Mouse (Mus musculus): ENCODE data around the gene Cd59a.
"Not testable (repeated sequence)": the region's sequence is repeated elsewhere in the genome, so short reads cannot be mapped to it uniquely, and the experiment has no call there.

Cd59a gene

DNA sequence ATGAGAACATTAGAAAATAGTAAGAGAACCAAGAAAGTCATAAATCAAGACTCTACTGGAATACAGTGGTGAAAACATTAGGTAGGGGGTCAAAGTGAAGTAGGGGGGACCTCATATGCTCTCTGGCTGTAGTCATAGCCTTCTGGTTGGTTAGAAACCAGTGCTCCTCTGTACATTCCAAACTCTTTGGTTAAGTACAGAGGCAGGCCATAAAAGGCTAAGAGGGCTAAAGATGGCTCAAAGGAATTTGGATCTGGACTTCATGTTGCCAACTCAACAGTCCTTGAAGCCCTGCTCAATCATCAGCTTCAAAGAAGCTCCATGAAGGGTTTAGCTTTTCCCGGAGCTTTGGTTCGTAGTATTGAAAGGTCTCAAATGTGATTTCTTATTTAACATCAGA lies 13.4 kb downstream of the Cd59a start:
- not testable (repeated sequence) for ATAC-seq (ENCODE audit: low TSS enrichment)

- no peak for ATAC-seq (ENCODE audit: low TSS enrichment)
These were observed 13.9 kb downstream of the Cd59a start for GRCm38 (mm10) chr2:104109528-104109927.

- no peak for ATAC-seq (ENCODE audit: low TSS enrichment)
These were observed 14.4 kb downstream of the Cd59a start for GRCm38 (mm10) chr2:104110031-104110430.

DNA sequence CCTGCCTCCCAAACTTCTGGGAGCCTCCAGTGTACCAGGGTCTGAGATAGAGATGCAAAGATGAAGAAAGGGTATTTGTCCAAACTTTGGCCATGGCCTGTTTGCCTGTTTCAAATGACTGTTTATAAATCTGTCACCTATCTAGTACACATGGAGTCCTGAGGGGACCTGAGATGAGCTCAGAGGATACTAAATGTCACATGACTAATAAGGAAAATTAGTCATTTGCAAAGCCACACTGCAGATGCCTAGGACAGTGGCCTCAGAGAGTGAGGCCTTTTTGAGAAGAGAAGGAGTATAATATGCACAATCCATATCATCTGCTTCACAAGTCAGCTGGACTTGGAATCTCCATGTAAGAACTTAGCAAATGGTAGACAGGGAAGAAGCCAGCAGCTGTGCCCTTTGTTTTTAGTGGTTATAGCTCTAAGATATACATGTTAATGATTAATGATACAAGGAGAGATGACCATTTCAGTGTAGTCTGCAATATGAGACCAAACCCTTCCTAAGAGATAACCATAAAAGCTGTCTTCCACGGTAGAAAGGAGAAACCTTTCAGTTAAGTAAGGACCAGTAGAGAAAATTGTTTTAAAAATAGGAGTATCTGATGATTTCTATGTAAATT lies 15.7 kb downstream of the Cd59a start:
- ATAC-seq (ENCODE audit: low TSS enrichment) = not testable (repeated sequence)

GRCm38 (mm10) chr2:104113563-104113962 lies 18.0 kb downstream of the Cd59a start:
- ATAC-seq (ENCODE audit: low TSS enrichment) = not testable (repeated sequence)

DNA sequence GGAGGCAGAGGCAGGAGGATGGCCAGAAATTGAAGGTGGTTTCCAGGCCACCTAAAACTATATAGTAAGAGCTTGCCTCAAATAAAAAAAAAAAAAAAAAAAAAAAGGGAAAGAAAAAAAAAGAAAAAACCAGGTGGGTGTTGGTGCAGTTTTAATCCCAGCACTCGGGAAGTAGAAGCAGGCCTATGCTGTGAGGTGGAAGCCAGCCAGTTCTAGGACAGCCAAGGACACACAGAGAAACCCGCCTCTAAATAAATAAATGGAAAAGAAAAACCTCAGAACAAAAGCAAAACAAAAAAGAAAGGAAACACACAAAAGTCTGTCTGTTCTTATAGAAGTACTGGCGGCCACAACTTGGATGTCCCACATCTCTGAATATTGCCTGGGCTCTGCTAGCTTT lies 19.3 kb downstream of the Cd59a start:
- ATAC-seq (ENCODE audit: low TSS enrichment) = no peak

GRCm38 (mm10) chr2:104117173-104117572 lies 21.6 kb downstream of the Cd59a start:
- not testable (repeated sequence) for ATAC-seq (ENCODE audit: low TSS enrichment)

GRCm38 (mm10) chr2:104119097-104119496 lies 23.5 kb downstream of the Cd59a start:
- no peak for ATAC-seq (ENCODE audit: low TSS enrichment)

DNA sequence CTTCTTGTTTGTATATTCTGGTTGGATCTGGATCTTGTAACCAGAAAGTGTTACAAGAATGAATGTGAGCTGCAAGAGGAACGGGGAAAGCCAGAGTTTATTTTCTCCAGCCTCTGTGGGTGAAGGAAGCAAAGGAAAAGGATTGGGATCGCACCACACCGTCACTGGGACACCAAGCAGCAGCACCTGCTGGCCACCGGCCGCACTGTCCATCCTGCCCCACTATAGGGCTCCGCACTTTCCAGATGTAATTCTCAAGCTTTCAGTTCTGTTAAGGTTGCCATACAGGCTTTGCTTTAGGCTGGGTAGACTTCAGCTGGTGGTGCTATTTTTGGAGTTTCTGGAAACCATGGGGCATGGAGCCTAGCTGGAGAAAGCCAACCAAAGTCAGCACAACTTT lies 24.7 kb downstream of the Cd59a start:
- ATAC-seq (ENCODE audit: low TSS enrichment) = peak; percentile 10; the same call in 1 of the 2 replicates

GRCm38 (mm10) chr2:104121681-104122504 lies 26.3 kb downstream of the Cd59a start:
- no peak for ATAC-seq (ENCODE audit: low TSS enrichment)

GRCm38 (mm10) chr2:104122505-104123378 lies 27.1 kb downstream of the Cd59a start, which contains the start of gene A930018P22Rik:
TSS of gene A930018P22Rik (plus strand) at chr2:104122769.
- peak; percentile 90 for ATAC-seq (ENCODE audit: low TSS enrichment)

- ATAC-seq (ENCODE audit: low TSS enrichment) = no peak
These were observed 27.9 kb downstream of the Cd59a start for GRCm38 (mm10) chr2:104123540-104123939.

DNA sequence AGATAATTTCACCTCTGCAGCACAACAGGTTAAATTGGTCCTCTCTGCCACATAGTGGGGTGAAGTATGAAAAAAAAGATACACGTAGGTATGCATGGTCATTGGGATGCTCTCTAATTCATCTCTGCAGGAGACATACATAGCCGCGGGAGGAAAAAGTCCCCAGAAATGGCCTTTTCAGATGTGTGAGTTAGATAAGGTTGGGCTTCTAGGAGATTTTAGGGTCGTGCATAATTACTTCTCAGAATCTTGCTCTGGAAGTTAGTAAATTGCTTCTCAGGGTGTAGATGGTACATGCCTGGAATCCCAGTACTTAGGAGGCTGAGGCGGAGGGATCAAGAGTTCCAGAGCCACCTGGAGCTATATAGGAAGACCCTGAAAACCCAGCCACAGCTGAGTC lies 28.5 kb downstream of the Cd59a start:
- ATAC-seq (ENCODE audit: low TSS enrichment) = no peak

DNA sequence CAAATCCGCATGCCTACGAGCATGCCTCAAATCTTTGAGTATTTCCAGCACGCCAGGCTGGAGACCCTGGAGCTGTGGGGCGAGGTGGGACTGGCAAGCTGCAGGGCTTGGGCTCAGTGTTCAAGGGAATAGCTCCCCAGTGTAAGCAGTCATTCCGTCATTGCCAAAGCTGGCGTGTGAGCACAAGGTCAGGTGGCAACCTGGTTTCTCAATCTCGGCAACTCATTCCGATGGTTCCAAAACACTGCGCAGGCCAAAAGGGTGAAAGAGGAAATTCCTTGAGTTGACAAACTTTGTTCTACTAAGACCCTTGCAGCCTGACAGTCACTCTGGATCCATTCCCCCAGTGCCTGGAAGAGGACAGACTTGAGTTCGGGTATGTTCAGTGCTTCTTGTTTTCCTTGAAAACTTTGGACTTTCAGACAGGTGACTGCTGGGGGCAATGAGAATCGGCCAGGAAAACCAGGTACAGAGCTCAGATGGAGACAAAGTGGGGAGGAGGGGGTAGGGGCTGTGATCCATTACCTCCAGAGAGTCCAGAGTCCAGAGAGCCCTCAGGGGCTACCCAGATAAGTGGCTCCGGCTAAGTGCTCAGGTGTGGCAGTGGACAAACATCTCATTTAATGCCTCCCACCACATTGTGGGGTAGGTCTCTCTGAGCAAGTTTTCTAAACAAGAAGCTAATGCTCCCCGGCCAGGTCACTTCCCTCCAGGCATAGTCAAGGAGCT lies 33.4 kb downstream of the Cd59a start:
- no peak for ATAC-seq (ENCODE audit: low TSS enrichment)

DNA sequence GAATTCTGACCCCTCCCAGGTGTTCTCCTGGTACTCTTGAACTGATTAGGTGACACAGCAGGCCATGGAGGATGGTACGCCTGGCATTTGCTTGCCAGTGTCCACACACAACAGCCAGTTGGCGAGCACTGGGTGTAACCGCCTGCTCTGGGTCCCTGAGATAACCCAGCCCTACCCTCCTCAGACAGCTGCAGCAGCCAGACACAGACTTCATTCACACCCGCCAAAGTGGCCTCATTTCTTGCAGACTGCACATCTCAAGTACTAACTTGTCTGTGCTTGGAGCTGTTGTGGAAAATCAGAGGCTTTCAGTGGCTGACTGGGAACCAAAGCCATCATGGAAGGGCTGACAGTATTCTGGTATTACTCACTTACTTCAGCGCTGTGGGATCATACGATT lies 34.6 kb downstream of the Cd59a start:
- peak; percentile 80 for ATAC-seq (ENCODE audit: low TSS enrichment)

GRCm38 (mm10) chr2:104130969-104131368 lies 35.4 kb downstream of the Cd59a start:
- ATAC-seq (ENCODE audit: low TSS enrichment) = no peak

- no peak for ATAC-seq (ENCODE audit: low TSS enrichment)
These were observed 36.8 kb downstream of the Cd59a start for GRCm38 (mm10) chr2:104132266-104132859.

DNA sequence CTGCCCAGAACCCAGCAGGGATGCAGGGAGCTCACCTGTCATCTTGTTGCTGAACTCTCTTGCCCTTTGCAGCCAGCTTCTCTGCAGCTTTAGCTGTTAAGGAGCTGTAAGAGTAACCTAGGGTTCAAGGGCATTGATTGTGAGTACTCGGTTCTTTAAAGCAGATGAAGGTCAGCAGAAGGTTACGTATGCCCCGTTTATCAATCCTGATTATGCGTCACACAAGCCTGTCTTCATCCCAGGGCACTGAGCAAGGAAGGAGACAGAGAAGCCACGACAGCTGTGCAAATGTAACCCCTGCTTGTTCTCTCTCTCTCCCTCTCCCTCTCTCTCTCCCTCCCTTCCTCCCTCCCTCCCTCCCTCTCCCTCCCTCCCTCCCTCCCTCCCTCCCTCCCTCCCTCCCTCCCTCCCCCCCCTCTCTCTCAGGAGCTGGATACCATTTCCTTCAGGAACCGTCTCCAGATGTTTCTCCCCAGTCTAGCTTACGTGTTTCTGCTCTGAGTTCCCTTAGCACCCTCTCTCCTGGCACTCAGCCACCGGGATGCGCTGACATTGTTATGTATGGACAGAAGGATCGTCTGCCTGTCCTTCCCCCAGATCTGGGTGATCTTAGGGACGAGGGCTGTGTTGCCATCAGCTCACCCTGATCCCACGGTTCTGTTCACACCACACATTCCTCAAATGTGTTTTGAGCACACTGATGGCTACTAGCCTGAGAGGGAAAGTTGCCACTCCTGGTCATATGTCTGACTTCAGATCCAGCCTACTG lies 37.6 kb downstream of the Cd59a start:
- ATAC-seq (ENCODE audit: low TSS enrichment) = no peak

DNA sequence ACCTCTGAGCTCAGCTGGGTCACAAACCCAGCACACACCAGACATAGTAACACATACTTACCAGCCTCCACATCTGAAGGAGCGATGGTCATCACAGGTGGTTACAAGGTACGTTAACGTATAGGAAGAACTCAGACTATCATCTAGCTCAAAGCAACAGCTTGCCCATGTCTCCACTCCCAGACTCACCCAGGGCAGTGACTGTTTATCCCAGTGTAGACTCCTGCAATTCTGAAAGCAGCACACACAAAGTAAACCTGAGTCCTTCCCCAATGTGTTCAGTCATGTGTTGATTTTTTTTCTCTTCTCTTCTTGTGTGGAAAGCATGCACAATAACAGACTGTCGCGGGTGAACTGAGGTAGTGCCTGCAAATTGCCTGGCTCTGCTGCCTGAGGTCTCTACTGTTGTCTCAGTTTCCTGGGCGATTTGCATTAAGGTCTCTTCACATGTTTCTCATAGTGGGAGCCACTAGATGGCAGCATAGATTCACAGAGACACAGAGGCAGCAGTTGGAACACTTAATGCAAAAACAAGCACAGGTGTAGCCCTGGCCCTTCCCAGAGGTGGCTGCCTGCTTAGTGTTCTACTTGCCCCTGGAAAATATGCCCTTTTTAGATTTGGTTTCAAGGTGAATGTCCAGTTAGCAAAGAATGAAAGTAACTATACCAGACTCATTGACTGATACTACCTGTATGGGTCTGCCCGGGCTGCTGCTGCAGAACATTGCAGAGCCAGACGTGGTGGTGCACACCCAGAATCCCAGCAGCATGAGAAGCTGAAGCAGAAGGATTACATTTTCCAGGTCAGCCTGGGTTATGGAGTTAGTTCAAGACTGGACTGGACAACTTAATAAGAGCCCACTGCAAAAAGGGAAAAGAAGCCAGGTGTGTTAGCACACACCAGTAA lies 38.8 kb downstream of the Cd59a start:
- ATAC-seq (ENCODE audit: low TSS enrichment) = peak; percentile 74

All from frontal cortex, adult (tissue).